Mouse (Mus musculus) ovary, adult 18-20 months (tissue): ENCODE measurements around the gene Lpin3.

Experiments
- DNase-seq: peaks from one replicate; pipeline ENCODE4 v3.0.0; 2022; ENCODE audit warnings: low spot score, mixed read lengths

Gene Lpin3

GRCm38 (mm10) chr2:160880453-160881195, at the start of gene Lpin3:
Lpin3 (plus strand) TSS chr2:160880670.
- peak; percentile 66 for DNase-seq

GRCm38 (mm10) chr2:160840838-160841237, 39.6 kb upstream of the Lpin3 start:
- no peak for DNase-seq

GRCm38 (mm10) chr2:160847664-160848063, 32.8 kb upstream of the Lpin3 start:
- DNase-seq: no peak

GRCm38 (mm10) chr2:160848186-160848585, 32.3 kb upstream of the Lpin3 start:
- no peak for DNase-seq

GRCm38 (mm10) chr2:160849617-160850240, 30.7 kb upstream of the Lpin3 start:
- no peak for DNase-seq

GRCm38 (mm10) chr2:160850360-160850759, 30.1 kb upstream of the Lpin3 start:
- DNase-seq: no peak

- no peak for DNase-seq
Observed at GRCm38 (mm10) chr2:160854687-160855086, 25.8 kb upstream of the Lpin3 start.

- no peak for DNase-seq
Observed at GRCm38 (mm10) chr2:160856359-160857102, 23.9 kb upstream of the Lpin3 start.

GRCm38 (mm10) chr2:160860363-160860762, 20.1 kb upstream of the Lpin3 start:
- no peak for DNase-seq

- no peak for DNase-seq
Observed at GRCm38 (mm10) chr2:160864112-160864511, 16.4 kb upstream of the Lpin3 start.

- no peak for DNase-seq
Observed at GRCm38 (mm10) chr2:160865266-160865665, 15.2 kb upstream of the Lpin3 start.

- no peak for DNase-seq
Observed at GRCm38 (mm10) chr2:160869446-160869845, 11.0 kb upstream of the Lpin3 start.

- no peak for DNase-seq
Observed at GRCm38 (mm10) chr2:160871310-160871709, 9.2 kb upstream of the Lpin3 start.

- peak; percentile 53 for DNase-seq
Observed at GRCm38 (mm10) chr2:160872395-160872794, 8.1 kb upstream of the Lpin3 start.

GRCm38 (mm10) chr2:160872890-160873382, 7.5 kb upstream of the Lpin3 start, which contains the start of gene Zhx3:
Zhx3 (minus strand) TSS chr2:160872998.
- DNase-seq: peak; percentile 91

GRCm38 (mm10) chr2:160874231-160874877, 6.1 kb upstream of the Lpin3 start:
- no peak for DNase-seq

- DNase-seq: no peak
Observed at GRCm38 (mm10) chr2:160876115-160876514, 4.4 kb upstream of the Lpin3 start.

GRCm38 (mm10) chr2:160881462-160882101, 1.1 kb downstream of the Lpin3 start:
- DNase-seq: peak; percentile 53

GRCm38 (mm10) chr2:160882436-160882835, 2.0 kb downstream of the Lpin3 start:
- DNase-seq: no peak

- DNase-seq: no peak
Observed at GRCm38 (mm10) chr2:160883912-160884311, 3.4 kb downstream of the Lpin3 start.

GRCm38 (mm10) chr2:160884830-160885229, 4.4 kb downstream of the Lpin3 start:
- no peak for DNase-seq

GRCm38 (mm10) chr2:160886221-160886620, 5.8 kb downstream of the Lpin3 start:
- DNase-seq: no peak
